Mouse (Mus musculus): Measurements from ENCODE around the gene Tspoap1.

Gene Tspoap1

DNA sequence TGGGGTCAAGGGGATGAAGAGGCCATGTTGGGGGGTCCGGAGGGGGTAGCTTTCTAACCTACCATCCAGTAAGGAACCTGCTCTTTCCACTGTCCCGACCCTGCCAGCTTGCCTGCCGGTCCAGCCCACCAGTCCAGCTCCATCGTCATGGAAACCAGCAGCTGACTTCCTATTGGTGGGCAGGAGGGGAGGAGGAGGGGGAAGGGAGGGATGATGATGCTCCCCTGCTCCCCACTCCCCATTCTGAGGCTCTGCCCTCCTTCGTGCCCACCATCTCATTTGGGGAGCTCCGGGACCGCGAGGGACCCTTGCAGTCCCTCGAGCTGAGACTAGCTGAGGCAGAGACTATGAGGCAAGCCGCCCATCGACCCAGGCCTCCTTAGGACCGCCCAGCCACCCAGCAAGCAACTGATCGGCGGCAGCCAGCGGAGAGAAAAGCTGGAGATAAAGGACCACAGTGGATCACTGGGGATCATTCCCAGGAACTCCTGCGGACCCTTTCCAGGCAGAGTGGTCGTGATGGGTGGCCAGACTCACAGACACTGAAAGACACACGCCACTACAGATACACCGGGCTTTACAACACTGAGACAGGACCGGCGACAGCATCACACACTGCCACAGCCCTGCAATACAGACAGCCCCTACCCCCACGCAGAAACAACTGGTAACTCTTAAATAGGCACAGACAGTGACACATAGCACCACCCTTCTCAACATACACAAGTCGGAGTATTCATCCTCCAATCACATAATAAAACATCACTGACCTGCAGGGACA lies at the start of gene Tspoap1:
Gene Tspoap1, plus strand, starts transcription at position 241 of the 781 bp plus-strand sequence.
- DNase-seq, result peak; percentile 83

DNA sequence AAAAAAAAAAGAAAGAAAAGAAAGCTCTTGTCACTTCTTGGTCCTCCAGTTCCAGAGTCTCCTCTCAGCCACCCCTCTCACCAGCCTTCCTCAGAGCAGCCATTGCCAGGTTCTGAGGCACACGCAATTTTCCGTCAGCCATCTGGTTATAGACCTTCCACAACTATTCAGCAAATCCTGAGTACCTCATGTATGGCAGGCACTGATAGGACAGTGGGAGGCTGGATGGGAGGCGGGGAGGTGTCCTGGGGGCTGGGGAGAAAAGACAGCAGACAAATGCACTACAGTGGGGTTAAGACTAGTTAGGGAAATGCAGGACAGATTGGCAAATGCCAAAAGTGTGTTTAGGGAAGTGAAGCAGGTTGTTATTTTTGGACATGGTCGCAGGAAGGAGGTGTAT lies 48.2 kb upstream of the Tspoap1 start:
- no peak for DNase-seq

DNA sequence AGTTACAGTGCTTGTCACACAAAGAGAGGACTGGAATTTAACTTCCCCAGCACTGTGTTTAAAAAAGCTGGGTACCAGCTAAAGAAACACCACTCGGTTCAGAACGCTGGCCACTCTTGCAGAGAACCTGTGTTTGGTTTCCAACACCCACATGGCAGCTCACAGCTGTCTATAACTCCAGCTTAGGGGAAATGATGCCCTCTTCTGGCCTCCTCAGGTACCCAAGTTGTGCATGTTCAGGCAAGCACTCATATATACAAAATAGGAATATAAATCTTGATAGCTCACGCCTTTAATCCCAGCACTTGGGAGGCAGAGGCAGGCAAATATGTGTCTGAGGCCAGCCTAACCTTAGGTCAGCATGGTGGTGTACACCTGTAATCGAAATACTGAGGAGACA lies 44.3 kb upstream of the Tspoap1 start:
- no peak for DNase-seq

DNA sequence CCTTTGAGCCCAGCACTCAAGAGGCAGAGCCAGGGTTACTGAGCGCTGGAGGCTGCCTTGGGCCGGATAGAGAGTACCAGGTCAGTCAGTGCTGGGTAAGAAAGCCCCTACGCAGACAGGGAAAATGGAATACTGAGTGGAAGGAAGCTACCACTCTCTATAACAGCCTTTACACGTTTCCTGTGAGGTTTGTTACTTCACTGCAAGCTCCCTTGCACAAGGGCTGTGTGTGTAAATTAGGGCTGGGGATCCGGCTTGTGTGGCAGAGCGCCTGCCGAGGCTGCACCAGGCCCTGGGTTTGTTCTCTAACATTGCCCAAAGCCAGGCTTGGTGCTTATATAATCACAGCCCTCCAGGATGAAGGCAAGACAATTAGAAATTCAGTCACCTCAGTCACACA lies 40.8 kb upstream of the Tspoap1 start:
- DNase-seq, result no peak

DNA sequence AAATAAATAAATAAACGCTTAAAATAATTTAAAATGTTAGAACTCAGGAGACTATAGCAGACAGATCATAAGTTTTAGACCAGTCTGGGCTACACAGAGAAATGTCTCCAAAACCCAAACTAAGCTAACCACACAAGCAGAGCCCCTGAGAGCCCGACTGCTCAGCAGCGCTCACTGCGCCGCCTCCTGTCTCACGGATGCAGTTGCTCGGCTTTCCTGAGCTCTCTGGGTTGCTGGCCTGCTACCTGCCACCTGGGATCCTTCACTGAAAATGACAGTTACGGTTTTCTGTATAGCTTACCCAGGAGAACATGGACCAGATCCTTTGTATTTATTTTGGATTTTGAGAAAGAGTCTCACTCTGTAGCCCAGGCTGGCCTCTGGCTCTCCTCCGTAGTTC lies 40.0 kb upstream of the Tspoap1 start:
- DNase-seq, result no peak

DNA sequence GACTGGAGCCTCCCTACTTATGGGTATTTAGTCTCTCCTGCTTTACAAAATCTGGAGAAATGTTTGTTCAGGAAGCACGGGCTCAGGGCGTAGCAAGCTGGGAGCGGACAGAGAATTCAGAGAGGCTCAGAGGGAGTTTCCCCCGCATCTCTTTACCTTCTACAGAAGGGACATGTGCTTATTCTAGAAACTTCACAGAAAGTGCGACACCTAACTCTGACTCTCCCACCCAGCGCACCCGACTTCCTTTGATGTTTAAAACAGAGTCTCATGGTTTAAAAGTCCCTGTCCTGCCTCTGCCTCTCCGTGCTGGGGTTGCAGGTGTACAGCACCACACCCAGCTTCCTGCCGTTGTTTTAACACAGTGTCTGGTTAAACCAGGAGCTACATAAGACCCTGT lies 39.5 kb upstream of the Tspoap1 start:
- DNase-seq, result no peak

DNA sequence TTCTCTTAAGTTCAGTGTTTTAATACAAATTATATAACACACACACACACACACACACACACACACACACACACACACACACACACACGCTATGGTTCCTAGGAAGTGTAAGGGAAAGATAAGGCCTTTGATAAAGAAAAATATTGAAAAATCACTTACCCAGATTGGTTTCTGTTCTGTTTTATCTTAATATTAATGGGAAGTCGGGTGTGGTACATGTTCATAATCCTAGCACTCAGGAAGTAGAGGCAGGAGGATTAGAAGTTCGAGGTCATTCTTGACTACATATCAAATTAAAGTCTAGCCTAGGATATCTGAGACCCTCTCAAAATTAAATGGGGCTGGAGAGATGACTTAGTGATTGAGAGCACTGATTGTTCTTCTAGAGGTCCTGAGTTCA lies 38.2 kb upstream of the Tspoap1 start:
- no peak for DNase-seq

DNA sequence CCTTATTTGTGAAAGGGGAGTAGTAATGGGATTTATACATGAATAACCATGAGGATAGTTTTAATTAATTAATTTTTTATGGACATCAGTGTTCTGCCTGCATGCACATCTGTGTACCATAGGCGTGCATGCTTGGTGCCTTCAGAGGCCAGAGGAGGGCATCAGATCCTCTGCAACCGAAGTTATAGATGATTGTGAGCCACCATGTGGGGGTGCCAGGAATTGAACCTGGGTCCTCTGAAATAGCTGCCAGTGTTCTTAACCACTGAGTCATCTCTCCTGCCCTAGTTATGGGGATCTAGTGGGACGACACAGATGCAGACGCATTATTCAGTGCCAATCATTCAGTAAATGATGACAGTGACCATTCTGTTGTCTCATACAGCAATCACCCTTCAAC lies 37.5 kb upstream of the Tspoap1 start:
- DNase-seq, result no peak

DNA sequence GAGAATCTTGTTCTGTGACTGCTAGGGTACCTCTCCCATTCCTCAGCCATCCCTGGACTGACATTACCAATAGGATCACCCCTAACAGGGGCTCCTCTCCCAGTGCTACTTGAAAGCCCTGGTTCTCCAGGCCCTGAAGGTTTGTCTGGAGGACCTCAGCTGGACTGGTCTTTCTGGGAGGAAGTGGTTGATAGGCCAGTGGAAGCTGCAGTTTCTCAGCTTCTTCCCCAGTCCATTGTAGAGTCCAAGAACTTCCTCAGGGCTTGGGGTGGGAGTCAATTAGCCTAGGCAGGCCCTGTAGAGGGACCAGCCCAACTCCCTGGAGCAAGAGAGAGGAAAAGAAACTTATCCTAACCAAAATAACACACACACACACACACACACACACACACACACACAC lies 34.8 kb upstream of the Tspoap1 start:
- DNase-seq, result no peak

DNA sequence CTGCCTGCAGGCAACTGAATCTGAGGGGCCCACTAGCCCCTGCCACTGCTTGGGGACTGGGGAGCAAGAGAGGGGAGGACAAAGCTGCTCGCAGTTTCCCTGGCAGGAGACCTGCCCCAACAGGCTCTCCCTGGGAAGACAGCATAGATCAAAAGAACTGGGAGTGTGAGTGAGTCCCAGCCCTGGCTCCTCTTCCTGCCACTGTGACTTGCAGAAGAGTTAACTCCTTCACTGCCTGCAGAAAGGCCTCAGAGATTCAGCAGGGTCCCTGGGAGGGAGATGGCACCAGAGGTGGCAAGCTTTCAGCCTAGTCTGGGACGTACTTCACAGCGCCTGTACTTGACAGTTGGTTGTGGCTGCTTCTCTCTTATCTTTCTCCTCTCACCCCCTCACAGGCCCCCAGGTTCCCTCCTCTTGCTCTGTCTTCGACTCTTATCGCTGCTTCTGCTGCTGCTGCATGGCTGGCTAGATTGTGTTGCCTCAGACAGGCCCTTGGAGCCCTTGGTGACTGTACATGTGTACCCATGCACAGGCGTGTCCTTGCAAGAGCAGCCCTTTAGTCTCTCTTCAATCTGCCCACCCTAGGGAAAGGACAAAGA lies 34.3 kb upstream of the Tspoap1 start:
- DNase-seq, result no peak

DNA sequence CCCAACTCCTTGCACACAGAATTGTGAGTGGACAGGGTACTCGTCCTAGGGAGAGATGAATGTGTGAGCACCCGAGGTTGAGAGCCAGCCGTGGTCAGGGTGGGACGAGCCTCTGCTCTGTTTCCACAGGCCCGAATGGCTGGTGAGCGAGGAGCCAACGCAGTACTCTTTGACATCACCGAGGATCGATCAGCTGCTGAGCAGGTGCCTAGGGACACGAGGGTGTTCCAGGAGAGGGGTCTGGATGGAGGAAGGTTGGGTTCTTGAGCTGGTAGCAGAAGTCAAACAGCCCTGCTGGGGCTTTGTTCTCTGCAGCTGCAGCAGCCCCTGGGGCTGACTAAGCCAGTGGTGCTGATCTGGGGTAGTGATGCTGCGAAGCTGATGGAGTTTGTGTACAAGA lies 33.3 kb upstream of the Tspoap1 start:
- no peak for DNase-seq

DNA sequence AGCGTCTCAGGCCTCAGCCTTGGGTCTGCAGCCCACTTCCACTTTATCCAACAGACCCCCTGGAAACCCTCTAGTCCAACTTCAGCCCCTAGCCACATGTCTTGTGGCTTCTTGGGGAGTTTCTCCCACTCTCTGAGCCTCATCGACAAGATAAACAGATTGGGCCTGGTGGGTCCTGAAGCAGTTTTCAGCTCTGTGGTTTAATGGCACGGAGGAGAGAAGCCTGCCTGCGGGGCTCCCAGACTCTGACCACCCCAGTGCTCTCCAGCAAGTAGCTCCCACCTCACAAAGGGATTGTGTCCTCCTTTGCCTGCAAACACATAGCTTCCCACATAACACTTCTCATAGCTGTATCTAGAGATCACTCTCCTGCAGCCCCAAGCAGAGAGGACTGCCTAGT lies 32.9 kb upstream of the Tspoap1 start:
- DNase-seq, result no peak

DNA sequence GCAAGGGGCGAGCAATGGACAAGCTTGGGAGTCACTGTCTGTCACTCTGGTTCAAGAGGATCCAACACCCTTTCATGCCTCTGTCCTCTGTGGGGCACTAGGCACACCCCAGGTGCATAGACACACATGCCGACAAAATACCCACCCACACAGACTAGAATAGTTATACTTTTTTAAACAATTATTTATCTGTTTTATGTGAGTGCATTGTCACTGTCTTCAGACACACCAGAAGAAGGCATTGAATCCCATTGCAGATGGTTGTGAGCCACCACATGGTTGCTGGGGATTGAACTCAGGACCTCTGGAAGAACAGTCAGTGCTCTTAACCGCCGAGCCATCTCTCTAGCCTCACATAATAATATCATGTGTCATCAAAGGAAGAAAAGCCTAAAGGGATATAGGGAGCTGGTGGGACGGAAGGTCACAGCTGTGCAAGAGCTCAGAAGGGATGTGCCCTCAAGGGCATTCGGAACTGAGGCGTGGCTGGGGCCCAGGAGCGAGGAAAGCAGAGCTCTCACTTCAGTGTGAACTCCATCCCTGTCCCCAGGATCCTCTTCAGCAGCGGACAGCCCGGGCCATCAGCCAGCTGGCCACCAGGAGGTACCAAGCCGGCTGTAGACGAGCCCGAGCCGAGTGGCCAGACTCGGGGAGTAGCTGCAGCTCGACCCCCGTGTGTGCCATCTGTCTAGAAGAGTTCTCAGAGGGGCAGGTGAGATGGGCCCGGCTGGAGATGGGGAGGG lies 31.3 kb upstream of the Tspoap1 start:
- DNase-seq, result no peak

DNA sequence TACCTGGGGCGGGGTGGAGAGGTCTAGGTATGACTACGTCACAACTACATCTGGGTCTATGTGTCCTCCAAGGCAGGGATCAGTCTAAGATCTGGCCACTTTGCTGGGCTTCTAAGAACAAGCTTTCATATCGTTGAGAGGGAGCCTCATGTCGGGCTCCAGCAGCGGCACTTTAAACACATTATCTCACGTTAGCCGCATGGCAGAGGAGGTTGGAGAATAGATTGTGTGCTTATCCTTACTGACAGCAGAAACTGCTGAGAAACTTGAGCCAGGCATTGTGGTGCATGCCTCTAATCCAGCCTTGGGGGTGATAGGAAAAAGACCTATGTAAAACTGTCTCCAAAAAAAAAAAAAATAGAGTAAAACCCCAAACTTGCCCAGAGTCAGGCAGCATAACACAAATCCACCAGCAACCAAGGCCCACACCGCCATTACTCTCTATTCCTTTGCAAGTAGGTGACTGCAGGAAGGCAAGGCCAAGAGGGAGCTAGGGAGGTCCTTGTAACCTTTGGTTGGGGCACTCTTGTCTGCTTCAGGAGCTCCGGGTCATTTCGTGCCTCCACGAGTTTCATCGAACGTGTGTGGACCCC lies 30.7 kb upstream of the Tspoap1 start:
- no peak for DNase-seq

DNA sequence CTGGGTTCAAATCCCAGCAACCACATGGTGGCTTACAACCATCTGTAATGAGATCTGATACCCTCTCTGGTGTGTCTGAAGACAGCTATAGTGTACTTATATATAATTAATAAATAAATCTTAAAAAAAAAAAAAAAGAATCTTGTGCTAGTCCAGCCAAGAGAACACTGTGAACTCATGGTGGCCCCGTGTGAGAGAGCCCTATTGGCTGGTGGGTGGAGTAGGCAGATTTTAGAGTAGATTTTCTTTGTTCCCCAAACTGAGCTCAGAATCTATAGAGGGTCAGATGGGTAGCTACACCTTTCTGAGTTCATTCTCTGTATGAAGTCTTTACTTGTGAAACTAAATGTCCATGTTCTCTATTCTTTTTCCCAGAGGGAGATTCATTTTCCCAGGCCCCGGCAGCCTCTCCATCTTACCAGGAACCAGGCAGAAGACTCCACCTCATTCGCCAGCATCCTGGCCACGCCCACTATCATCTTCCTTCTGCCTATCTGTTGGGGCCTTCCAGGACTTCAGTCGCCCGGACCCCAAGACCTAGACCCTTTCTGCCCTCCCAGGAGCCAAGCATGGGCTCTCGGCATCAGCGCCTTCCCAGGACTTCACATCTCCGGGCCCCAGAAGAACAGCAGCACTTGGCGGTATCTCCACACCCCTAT lies 29.6 kb upstream of the Tspoap1 start:
- DNase-seq, result no peak

DNA sequence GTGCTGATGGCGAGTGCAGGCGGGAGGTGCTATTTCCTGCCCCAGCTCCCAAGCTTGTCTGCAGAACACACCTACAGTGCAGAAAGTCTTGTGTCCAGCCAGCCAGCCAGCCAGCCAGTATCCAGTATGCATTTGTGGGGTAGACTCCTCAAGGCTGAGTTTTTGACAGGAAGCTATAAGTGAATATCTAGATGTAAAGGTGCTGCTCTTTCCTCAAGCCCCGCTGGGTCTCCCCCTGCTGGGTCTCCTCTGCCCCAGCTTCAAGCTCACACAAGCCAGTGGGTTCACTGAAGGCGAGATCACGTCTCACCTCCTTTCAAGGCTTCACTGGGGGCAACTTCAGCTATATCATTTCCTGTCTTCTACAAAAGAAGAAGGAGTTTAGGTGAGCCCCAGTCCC lies 26.0 kb upstream of the Tspoap1 start:
- no peak for DNase-seq

DNA sequence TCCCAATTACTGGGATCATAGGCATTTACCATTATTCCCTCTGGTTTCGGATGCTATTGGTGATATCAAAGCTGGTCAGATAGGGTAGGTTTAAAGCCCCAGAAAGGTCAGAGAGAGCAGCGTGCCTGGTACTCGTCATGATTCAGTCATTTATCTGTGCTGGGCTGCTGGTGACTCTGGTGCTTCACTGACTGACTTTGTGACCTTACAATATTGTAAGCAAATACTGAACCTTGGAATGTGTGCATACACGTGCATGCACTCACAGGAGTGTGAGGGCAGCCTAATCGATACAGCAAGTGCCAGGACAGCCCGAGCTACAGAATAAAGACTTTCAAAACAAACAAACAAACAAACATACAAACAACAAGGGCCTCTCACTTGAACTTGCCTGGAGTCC lies 24.6 kb upstream of the Tspoap1 start:
- no peak for DNase-seq

DNA sequence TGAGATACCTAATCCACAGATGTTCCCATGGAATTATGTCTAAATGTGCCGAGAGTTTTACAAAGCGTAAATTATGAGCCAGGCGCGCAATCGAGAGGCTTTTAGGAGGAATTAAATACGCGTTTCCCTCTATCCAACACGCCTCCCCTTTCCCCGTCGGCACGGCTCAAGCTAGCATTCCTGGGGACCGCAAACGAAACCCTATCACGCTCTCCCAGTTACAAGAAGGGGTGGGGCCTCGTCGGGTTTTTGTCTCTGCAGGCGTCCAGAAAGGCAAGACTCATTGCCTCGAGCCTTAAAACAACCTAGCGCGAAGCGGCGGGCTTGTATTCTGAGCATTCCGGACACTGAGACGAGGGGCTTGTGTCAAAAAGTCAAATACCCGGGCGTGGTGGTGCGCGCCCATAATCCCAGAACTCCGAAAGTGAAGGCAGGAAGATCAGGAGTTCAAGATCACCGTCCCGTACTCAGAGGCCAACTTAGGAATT lies 23.6 kb upstream of the Tspoap1 start:
- peak; percentile 23 for DNase-seq

DNA sequence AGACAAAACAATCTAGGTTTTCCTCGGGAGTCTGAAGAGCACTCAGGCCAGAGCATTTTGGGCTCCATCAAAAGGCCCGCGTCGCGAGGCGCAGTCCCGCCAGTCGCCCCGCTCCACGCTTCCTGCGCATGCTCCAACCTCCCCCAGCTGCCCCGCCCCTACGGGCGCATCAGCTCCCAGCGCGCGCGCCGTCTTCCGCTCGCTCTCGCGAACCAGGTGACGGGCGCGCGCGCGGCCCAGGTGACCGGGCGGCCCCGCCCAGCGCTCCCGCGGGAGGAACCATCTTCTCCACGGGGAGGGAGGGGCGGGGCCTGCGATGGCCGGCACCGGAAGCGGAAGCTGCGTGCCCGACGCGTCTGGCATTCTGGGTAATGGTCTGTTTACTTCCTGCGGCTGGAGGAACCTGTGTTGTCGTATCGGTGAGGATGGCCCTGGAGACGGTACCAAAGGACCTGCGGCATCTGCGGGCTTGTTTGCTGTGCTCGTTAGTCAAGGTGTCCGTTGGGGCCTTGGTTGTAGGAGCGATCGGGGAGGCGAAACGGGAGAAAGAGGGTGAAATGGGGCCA lies 23.1 kb upstream of the Tspoap1 start, which contains the start of gene Supt4a:
Gene Supt4a, plus strand, starts transcription at position 378 of the 566 bp plus-strand sequence.
- peak; percentile 94 for DNase-seq

DNA sequence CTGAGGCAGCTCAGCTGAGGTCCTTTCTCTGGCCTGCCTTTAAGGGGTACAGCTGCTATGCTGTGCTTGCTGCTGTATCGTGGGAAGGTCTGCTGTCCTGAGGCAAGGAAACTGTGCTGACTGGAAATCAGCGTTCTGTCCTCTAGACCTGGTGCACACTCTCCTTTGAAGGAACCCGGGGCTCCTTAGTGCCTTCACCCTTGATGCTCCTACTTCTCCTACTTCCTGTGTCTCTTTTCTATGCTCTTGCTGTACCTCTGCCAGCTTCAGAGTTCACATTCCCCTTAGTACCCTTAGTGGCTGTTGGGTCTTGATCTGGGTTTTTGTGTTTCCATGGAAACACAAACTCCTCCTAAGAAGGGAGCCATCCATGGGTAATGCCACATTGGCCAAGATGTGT lies 16.6 kb upstream of the Tspoap1 start:
- DNase-seq, result no peak

DNA sequence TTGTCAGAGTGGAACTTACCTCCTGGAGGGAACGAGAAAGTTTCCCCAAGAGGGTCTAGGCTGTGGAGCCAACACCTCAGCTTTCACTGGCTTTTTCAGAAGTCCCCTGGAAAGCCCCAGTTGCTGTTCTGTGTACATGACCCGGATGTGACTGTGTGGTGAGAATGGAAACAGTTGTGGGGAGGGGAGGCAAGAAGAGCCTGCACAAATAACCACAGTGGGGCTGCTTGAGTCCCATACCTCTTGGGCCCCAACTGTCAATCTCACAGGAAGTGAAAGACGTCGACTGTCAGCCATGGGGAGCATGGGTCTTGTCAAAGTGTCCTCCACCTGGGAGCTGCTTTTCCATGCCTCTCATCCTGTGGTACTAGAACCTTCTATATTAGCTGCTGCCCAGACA lies 15.4 kb upstream of the Tspoap1 start:
- DNase-seq, result no peak
